Mouse (Mus musculus) limb, embryonic 14.5 days (tissue): Measurements from ENCODE around the gene Vmn1r58. TPM values are rescaled to one million over a fixed set of nuclear protein-coding genes. Genes with fewer than 3 reads are reported as not detected.
"Not testable (repeated sequence)": the region's sequence is repeated elsewhere in the genome, so short reads cannot be mapped to it uniquely, and the experiment has no call there.

ENCODE experiments used
- ATAC-seq: fragments of 200-750 bp; cut with Nextera tagmentation; 2 replicates; pipeline ENCODE4 v1.8.0; 2017; ENCODE audit warnings: low read depth, moderate number of reproducible peaks, moderate TSS enrichment; ENCODE audit not compliant: low FRiP score
- DNase-seq: peaks from one replicate; pipeline ENCODE4 v3.0.0-alpha.2; 2015; ENCODE audit warnings: low spot score
- H3K27ac ChIP-seq: fragments of 300-500 bp; sonication (generic); replicated peaks from 2 replicates; pipeline ENCODE4 v1.5.1; 2014; ENCODE audit warnings: low read depth, mild to moderate bottlenecking, low read length, moderate library complexity, mixed read lengths
- H3K27me3 ChIP-seq: fragments of 300-500 bp; sonication (generic); 2 replicates; pipeline ENCODE4 v1.6.1; 2014; ENCODE audit warnings: low read length, mixed read lengths; ENCODE audit not compliant: control insufficient read depth, insufficient read depth
- H3K36me3 ChIP-seq: fragments of 300-500 bp; sonication (generic); 2 replicates; pipeline ENCODE4 v1.6.1; 2014; ENCODE audit warnings: mild to moderate bottlenecking, low read length, moderate library complexity, mixed read lengths; ENCODE audit not compliant: control insufficient read depth, insufficient read depth
- H3K4me1 ChIP-seq: fragments of 300-500 bp; sonication (generic); 2 replicates; pipeline ENCODE4 v1.6.1; 2014; ENCODE audit warnings: antibody characterized with exemption, low read length, mixed read lengths; ENCODE audit not compliant: control insufficient read depth, insufficient read depth
- H3K4me2 ChIP-seq: fragments of 300-500 bp; sonication (generic); replicated peaks from 2 replicates; pipeline ENCODE4 v1.6.1; 2014; ENCODE audit warnings: low read depth, mild to moderate bottlenecking, low read length, moderate library complexity; ENCODE audit not compliant: severe bottlenecking
- H3K4me3 ChIP-seq: fragments of 300-500 bp; sonication (generic); replicated peaks from 2 replicates; pipeline ENCODE4 v1.5.1; 2014; ENCODE audit warnings: low read length
- H3K9ac ChIP-seq: fragments of 300-500 bp; sonication (generic); 2 replicates; pipeline ENCODE4 v1.6.1; 2014; ENCODE audit warnings: mild to moderate bottlenecking, low read depth, low read length, moderate library complexity; ENCODE audit not compliant: severe bottlenecking
- H3K9me3 ChIP-seq: fragments of 300-500 bp; sonication (generic); 2 replicates; pipeline ENCODE4 v1.6.1; 2016; ENCODE audit warnings: low read length; ENCODE audit not compliant: control insufficient read depth
- POLR2A ChIP-seq: fragments of 200-500 bp; IDR thresholded peaks from 2 replicates; pipeline ENCODE4 v1.8.0; 2012; ENCODE audit warnings: inconsistent platforms, mild to moderate bottlenecking, moderate library complexity, borderline replicate concordance; ENCODE audit not compliant: insufficient read depth, insufficient read length; ENCODE audit errors: extremely low read depth
- WGBS: fragments of 180-500 bp; shearing (Covaris S2); extraction: QIAGEN DNeasy Blood & Tissue Kit; methylation state at CpG from one replicate; pipeline ENCODE4 v1.1.7; 2014; 5-methylcytosine and 5-hydroxymethylcytosine counted together
- polyA plus RNA-seq, 2 experiments: library from polyadenylated mRNA; depleted of rRNA in 1 of 2; stranded (reverse) in 1 of 2; unstranded in 1 of 2; fragments of >200 nt; fragmentation: Nextera tagmentation in 1 of 2; extraction: Ambion mirVana in 1 of 2; gene quantifications; 2 replicates each; pipeline versions ENCODE4 v1.2.1 to v1.2.3; 2012 to 2014

The Vmn1r58 gene
- not detected in 2 replicates for polyA plus RNA-seq (2012; rRNA removed)
- polyA plus RNA-seq (2014; fragmentation: Nextera tagmentation; extraction: Ambion mirVana) = not detected in 2 replicates

DNA sequence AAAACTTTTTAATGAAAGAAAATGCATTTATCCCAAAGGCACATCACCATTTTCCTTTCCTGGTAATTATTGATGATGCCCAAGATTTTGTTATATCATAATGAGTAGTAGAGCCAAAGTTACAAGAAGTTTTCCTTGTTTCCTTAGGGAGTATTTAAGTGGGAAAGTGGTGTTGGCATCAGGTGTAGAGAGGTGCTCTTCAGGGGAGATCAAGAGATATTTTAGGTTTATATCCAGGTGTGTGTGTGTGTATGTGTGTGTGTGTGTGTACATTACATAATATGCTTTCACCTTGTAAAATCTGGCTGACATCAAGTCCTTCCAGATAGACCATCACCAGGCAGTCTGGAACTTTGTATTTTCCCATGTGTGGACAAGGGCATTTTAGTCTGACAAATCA is at the start of gene Vmn1r58:
TSS of gene Vmn1r58 (minus strand) at position 101 of the 400 bp plus-strand sequence.
- H3K4me1 ChIP-seq, DNase-seq, H3K4me2 ChIP-seq, H3K36me3 ChIP-seq, H3K9me3 ChIP-seq, H3K9ac ChIP-seq, H3K4me3 ChIP-seq, H3K27ac ChIP-seq, ATAC-seq, H3K27me3 ChIP-seq: not testable (repeated sequence)

DNA sequence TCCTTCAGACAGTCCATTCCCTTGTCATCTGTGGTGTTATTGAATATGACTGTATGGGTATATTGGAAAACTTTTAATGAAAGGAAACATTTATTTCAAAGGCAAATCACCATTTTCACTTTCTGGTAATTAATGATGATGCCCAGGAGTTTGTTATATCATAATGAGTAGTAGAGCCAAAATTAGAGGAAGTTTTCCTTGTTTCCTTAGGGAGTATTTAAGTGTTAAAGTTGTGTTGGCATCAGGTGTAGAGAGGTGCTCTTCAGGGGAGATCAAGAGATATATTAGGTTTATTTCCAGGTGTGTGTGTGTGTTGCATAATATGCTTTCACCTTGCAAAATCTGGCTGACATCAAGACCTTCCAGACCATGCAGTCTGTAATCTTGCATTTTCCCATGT is 43.5 kb upstream of the Vmn1r58 start, which contains the start of gene Vmn1r59:
TSS of gene Vmn1r59 (minus strand) at position 101 of the 400 bp plus-strand sequence.
- no peak for DNase-seq
- Histone ChIP-seq H3K4me2 (no peak within 1 kb of the TSS), H3K9me3 (peaks cover 7% of the 10 kb centered on the region; the same call in 1 of the 2 replicates), H3K27ac (no peak within 1 kb of the TSS), H3K9ac (no peak within 1 kb of the TSS), H3K27me3 (no peaks in the 10 kb centered on the region), H3K36me3 (no peaks in the 10 kb centered on the region), H3K4me1 (no peaks in the 10 kb centered on the region), H3K4me3 (no peak within 1 kb of the TSS)
- ATAC-seq = no peak
- TF ChIP-seq POLR2A = no peak

DNA sequence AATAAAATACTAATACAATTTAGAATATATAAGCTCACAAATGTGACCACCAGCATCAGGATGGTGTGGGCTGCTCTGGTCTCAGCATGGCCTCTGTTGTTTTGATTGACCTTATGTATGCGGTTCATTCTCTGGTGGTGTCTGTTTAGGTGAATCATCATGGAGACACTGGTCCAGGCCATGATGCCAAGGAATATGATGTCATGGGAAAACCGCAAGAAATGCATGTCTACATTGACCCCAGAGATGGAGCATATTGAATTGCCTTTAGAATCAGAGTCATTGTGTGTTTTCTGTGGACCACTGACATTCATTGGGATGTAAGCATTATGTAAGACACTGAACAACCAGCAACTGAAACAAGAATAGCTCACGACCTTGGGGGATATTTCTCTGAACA is 40.8 kb upstream of the Vmn1r58 start:
- whole genome bisulfite sequencing = 67% methylated on average over 3 of the region's 3 CpGs
- not testable (repeated sequence) for H3K27me3 ChIP-seq, ATAC-seq

DNA sequence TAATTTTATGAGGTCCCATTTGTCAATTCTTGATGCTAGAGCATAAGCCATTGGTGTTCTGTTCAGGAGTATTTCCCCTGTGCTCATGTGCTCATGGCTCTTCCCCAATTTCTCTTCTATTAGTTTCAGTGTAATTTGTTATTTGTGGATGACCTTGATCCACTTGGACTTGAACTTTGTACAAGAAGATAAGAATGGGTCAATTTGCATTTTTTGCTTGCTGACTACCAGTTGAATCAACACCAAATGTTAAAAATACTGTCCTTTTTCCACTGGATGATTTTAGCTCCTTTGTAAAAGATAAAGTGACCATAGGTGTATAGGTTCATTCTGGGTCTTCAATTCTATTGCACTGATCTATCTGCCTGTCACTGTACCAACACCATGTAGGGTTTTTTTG is 35.4 kb upstream of the Vmn1r58 start:
- no peaks in the 10 kb centered on the region for H3K4me1 ChIP-seq
- no peaks in the 10 kb centered on the region for H3K9me3 ChIP-seq
- no peak overlapping the region for H3K4me3 ChIP-seq
- no peak overlapping the region for H3K27ac ChIP-seq
- DNase-seq (no peak), ATAC-seq (no peak)
- TF ChIP-seq POLR2A = no peak
- no peaks in the 10 kb centered on the region for H3K36me3 ChIP-seq
- no peak overlapping the region for H3K4me2 ChIP-seq
- no peaks in the 10 kb centered on the region for H3K27me3 ChIP-seq
- no peak overlapping the region for H3K9ac ChIP-seq

More for the DNA sequence above, 40.8 kb upstream of the Vmn1r58 start:
- H3K27ac ChIP-seq, H3K9me3 ChIP-seq, H3K4me2 ChIP-seq, H3K9ac ChIP-seq, H3K4me1 ChIP-seq, H3K36me3 ChIP-seq, DNase-seq, H3K4me3 ChIP-seq: not testable (repeated sequence)

DNA sequence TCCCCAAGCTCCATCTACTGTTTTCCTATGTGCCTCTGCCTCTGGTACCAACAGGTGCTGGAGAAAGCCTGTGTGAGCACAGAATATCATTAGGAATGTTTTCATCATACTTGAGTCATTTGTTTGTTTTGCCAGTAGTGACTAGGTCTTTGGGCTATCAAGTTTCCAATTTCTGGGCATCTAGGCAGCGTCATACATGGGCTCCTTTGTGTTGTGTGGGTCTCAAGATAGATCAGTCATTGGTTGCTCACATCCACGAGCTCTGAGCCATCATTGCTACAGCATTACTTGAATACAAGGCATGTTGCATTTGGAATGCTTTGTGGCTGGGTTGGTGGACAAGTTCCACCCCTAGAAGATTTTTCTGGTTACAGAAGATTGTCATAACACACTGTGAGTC is 7.0 kb downstream of the Vmn1r58 start:
- peaks cover 3% of the 10 kb centered on the region; the same call in 1 of the 2 replicates for H3K9me3 ChIP-seq
- WGBS = 31% methylated on average over 2 of the region's 2 CpGs
- no peaks in the 10 kb centered on the region for H3K36me3 ChIP-seq
- no peak for ATAC-seq
- no peak overlapping the region for H3K9ac ChIP-seq
- no peaks in the 10 kb centered on the region for H3K27me3 ChIP-seq
- no peak for TF ChIP-seq POLR2A
- H3K4me2 ChIP-seq = no peak overlapping the region
- H3K4me1 ChIP-seq = no peaks in the 10 kb centered on the region
- no peak for DNase-seq
- H3K27ac ChIP-seq = no peak overlapping the region
- H3K4me3 ChIP-seq = no peak overlapping the region

DNA sequence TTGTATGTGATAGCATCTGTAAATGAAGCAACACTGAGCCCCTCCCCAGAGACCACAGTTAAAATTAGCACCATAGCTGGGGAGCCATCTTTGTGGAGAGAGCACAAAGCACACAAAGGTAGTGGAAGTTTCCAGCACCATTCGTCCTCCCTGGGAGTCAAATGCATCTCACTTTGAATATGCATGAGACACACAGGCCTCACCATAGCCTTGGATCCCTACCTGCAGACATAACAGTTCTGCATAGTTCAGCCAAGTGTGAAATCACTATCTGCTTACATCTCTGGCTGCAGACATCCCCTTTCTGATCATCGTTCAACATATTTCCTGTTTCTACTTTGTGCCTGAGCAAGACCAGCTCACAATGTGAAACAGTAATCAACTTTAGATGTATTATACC is 46.5 kb downstream of the Vmn1r58 start:
- no peak overlapping the region for H3K4me3 ChIP-seq
- 77% methylated on average over 2 of the region's 2 CpGs for WGBS
- H3K4me1 ChIP-seq = no peaks in the 10 kb centered on the region
- no peak for DNase-seq
- no peak overlapping the region for H3K9ac ChIP-seq
- no peaks in the 10 kb centered on the region for H3K36me3 ChIP-seq
- no peak overlapping the region for H3K4me2 ChIP-seq
- ATAC-seq = no peak
- no peak for TF ChIP-seq POLR2A
- H3K9me3 ChIP-seq = peaks cover 11% of the 10 kb centered on the region; the same call in 1 of the 2 replicates
- no peak overlapping the region for H3K27ac ChIP-seq
- H3K27me3 ChIP-seq = no peaks in the 10 kb centered on the region
